Mouse (Mus musculus): Measurements from ENCODE around the gene Sept1.

- TF ChIP-seq CTCF (IDR thresholded peaks at IDR 0.05; ENCODE audit: borderline replicate concordance, control insufficient read depth, extremely low read depth, insufficient read depth, low read length, poor library complexity), result no peak
- no peak for TF ChIP-seq POLR2A (IDR thresholded peaks at IDR 0.05; ENCODE audit: control insufficient read depth, extremely low read depth, insufficient read depth, low read length, poor library complexity)
These were observed 36.4 kb downstream of the Sept1 start for GRCm38 (mm10) chr7:127196484-127196883.
